Mouse (Mus musculus) neural tube, embryonic 11.5 days (tissue): ENCODE results near the gene Ndufs8. TPM values are rescaled to one million over a fixed set of nuclear protein-coding genes. Genes with fewer than 3 reads are reported as not detected.

Source experiments
- ATAC-seq: fragments of 200-750 bp; cut with Nextera tagmentation; 2 replicates; pipeline ENCODE4 v1.8.0; 2017; ENCODE audit warnings: moderate number of reproducible peaks, mild to moderate bottlenecking, moderate TSS enrichment, moderate library complexity; ENCODE audit not compliant: insufficient read depth, low FRiP score, low TSS enrichment
- DNase-seq: peaks from one replicate; pipeline ENCODE4 v3.0.0-alpha.2; 2015; ENCODE audit warnings: low spot score
- H3K27ac ChIP-seq: fragments of 300-500 bp; sonication (generic); 2 replicates; pipeline ENCODE4 v1.5.1; 2014; ENCODE audit warnings: low read depth, mild to moderate bottlenecking, low read length
- H3K27me3 ChIP-seq: fragments of 300-500 bp; sonication (generic); 2 replicates; pipeline ENCODE4 v1.6.1; 2014; ENCODE audit warnings: mild to moderate bottlenecking, low read length, mixed read lengths; ENCODE audit not compliant: control insufficient read depth, insufficient read depth
- H3K36me3 ChIP-seq: fragments of 300-500 bp; sonication (generic); 2 replicates; pipeline ENCODE4 v1.6.1; 2014; ENCODE audit warnings: mild to moderate bottlenecking, low read length, moderate library complexity, mixed read lengths; ENCODE audit not compliant: control insufficient read depth, insufficient read depth
- H3K4me1 ChIP-seq: fragments of 300-500 bp; sonication (generic); 2 replicates; pipeline ENCODE4 v1.6.1; 2014; ENCODE audit warnings: low read length, mixed read lengths; ENCODE audit not compliant: control insufficient read depth, insufficient read depth
- H3K4me2 ChIP-seq: fragments of 300-500 bp; sonication (generic); 2 replicates; pipeline ENCODE4 v1.6.1; 2014; ENCODE audit warnings: low read depth, mild to moderate bottlenecking, moderate library complexity
- H3K4me3 ChIP-seq: fragments of 300-500 bp; sonication (generic); 2 replicates; pipeline ENCODE4 v1.5.1; 2014; ENCODE audit warnings: low read depth, low read length
- H3K9ac ChIP-seq: fragments of 300-500 bp; sonication (generic); 2 replicates; pipeline ENCODE4 v1.6.1; 2014; ENCODE audit warnings: mild to moderate bottlenecking, low read length
- H3K9me3 ChIP-seq: fragments of 300-500 bp; sonication (generic); 2 replicates; pipeline ENCODE4 v1.6.1; 2016; ENCODE audit warnings: low read length; ENCODE audit not compliant: control insufficient read depth
- WGBS: fragments of 180-500 bp; shearing (Covaris S2); extraction: QIAGEN DNeasy Blood & Tissue Kit; methylation state at CpG from one replicate; pipeline ENCODE4 v1.1.7; 2014; 5-methylcytosine and 5-hydroxymethylcytosine counted together
- polyA plus RNA-seq: library from polyadenylated mRNA; unstranded; fragments of >200 nt; fragmentation: Nextera tagmentation; extraction: Ambion mirVana; gene quantifications from 2 replicates; pipeline ENCODE4 v1.2.1, GENCODE M21; 2014

Gene Ndufs8
- polyA plus RNA-seq, 1 experiment from 2014 or later, result 258 TPM

DNA sequence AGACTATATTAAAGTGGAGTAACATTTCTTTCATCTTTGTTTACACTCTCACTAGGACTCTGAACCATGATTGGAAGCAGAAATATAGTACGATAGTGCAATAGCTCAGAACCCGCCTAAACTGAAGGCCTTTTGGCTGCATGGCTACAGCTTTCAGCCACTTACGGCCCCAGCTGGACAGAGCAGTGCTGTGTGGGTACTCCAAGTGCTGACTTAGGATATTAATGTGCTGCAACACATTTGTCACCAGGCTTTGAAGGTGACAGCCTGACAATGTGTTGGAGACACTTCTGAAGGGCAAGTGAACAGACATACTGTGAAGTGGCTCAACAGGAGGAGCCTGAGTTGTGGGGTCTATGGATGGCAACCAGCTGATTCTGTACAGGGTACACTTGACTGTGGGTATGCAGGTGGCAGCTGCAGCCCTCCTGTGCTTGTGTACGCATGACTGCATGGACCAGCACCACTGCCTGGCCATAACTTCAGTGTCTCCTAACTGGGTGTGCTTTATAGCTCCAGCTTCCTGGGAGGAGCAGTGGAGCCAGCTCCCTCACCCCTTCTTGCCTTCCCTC, 18.9 kb downstream of the Ndufs8 start:
- DNase-seq (no peak), ATAC-seq (no peak)
- Histone ChIP-seq H3K9me3 (no peaks in the 10 kb centered on the region), H3K9ac (no peak overlapping the region), H3K4me1 (peaks cover 7% of the 10 kb centered on the region; the same call in 1 of the 2 replicates), H3K27me3 (no peaks in the 10 kb centered on the region), H3K4me2 (no peak overlapping the region), H3K36me3 (peaks cover 18% of the 10 kb centered on the region), H3K27ac (no peak overlapping the region), H3K4me3 (no peak overlapping the region)
- 91% methylated on average over 4 of the region's 4 CpGs for WGBS

DNA sequence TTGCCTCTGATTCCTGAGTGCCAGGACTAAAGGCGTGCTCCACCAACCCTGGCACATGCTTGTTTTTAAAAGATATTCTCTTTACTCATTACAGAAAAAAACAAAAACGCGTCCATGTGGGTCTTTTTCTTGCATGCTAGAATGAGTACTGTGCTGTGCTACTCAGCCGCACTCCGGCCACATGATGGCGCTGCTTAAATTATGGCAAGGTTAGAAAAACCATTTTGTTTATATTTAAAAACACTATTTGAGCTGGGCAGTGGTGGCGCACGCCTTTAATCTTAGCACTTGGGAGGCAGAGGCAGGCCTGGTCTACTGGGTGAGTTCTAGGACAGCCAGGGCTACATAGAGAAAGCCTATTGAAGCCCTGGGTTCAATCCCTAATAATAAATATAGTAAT, 22.4 kb downstream of the Ndufs8 start:
- peaks cover 18% of the 10 kb centered on the region for H3K36me3 ChIP-seq
- peaks cover 2% of the 10 kb centered on the region; the same call in 1 of the 2 replicates for H3K4me1 ChIP-seq
- H3K9ac ChIP-seq, result no peak overlapping the region
- ATAC-seq (no peak), DNase-seq (no peak)
- H3K9me3 ChIP-seq, result no peaks in the 10 kb centered on the region
- no peak overlapping the region for H3K4me3 ChIP-seq
- H3K27me3 ChIP-seq, result no peaks in the 10 kb centered on the region
- 91% methylated on average over 8 of the region's 8 CpGs for WGBS
- no peak overlapping the region for H3K27ac ChIP-seq
- H3K4me2 ChIP-seq, result no peak overlapping the region

- WGBS, result 92% methylated on average over 5 of the region's 5 CpGs
These were observed 23.5 kb downstream of the Ndufs8 start for GRCm38 (mm10) chr19:3889096-3889495.

DNA sequence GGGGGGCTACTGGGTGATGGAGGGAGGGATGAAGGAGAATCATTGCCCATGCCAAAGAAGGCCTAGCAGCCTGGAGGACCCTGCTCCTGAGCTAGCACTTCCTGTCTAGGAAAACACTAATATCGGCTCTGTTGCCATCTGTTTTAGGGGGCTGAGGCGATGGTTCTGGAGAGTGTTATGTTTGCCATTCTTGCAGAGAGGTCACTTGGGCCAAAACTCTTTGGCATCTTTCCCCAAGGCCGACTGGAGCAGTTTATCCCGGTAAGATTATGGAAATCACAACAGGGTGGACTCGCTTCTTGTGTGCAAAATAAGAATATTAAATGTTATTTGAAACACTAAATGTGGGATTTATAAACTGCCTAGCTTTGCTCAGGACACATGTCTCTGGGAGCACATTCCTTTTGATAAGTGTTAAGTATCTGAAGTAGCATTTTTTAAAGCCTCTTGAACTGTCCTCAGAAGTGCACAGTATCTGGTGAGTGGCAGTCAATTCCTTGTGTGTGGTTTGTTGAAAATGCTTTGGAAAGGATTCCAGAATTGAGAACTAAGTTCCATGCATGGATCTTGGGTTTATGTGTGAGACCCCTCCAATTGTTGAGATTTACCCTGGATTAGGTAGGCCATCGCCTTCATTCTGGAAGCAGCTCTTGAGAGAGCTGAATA, 28.1 kb downstream of the Ndufs8 start:
- H3K27ac ChIP-seq, result no peak overlapping the region
- no peaks in the 10 kb centered on the region for H3K4me1 ChIP-seq
- H3K4me2 ChIP-seq, result no peak overlapping the region
- H3K27me3 ChIP-seq, result no peaks in the 10 kb centered on the region
- H3K9ac ChIP-seq, result no peak overlapping the region
- no peak for ATAC-seq
- 80% methylated on average over 6 of the region's 6 CpGs for WGBS
- H3K36me3 ChIP-seq, result peaks cover 3% of the 10 kb centered on the region; the same call in 1 of the 2 replicates
- H3K4me3 ChIP-seq, result no peak overlapping the region
- no peak for DNase-seq
- H3K9me3 ChIP-seq, result no peaks in the 10 kb centered on the region

More at GRCm38 (mm10) chr19:3889096-3889495, 23.5 kb downstream of the Ndufs8 start:
- DNase-seq, result no peak
- Histone ChIP-seq H3K27me3 (no peaks in the 10 kb centered on the region), H3K9me3 (no peaks in the 10 kb centered on the region), H3K4me2 (no peak overlapping the region), H3K36me3 (peaks cover 18% of the 10 kb centered on the region), H3K4me1 (no peaks in the 10 kb centered on the region), H3K9ac (no peak overlapping the region), H3K4me3 (no peak overlapping the region), H3K27ac (no peak overlapping the region)
- no peak for ATAC-seq

GRCm38 (mm10) chr19:3882214-3882613, 30.4 kb downstream of the Ndufs8 start:
- Histone ChIP-seq H3K36me3 (no peaks in the 10 kb centered on the region; the same call in 1 of the 2 replicates), H3K27ac (no peak overlapping the region), H3K4me1 (no peaks in the 10 kb centered on the region), H3K4me2 (no peak overlapping the region), H3K27me3 (no peaks in the 10 kb centered on the region), H3K9ac (no peak overlapping the region), H3K9me3 (no peaks in the 10 kb centered on the region), H3K4me3 (no peak overlapping the region)
- DNase-seq (no peak), ATAC-seq (no peak)
- 95% methylated on average over 4 of the region's 4 CpGs for WGBS

DNA sequence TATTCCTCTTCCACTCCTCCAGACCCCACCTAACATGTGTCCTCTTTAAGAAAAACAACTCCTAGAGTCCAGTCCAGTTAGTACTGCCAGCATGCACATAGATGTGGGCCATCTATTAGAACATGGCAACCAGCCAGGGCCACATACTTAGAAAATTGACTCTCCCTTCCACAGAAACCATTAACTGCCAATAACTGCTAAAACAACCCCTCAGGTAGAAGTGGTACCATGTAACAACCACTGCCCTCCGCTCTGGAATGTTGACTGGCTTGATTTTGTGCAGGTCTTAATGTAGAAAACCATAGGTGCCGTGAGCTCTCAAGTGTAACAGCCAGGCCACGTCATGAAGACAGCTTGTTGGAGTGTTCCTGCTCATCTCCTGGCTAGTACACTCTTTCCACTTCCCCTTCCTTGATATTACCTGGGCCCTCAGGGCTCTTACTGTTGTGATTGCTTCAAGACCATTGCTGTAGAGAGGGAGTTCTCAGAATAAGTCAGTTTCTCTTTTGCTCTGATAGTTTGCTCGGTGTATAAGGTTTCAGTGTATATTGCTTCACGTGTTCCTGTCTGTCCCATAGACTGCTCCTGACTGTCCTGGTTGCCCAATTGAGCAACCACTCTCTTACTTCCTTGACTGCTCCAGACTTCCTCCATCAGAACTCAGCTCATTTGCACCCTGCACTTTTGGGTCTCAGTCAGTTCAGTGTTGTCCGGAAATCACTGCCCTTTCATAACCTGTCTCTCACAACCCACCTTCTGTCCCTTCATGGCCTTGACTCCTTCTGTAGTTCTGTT, 32.3 kb downstream of the Ndufs8 start:
- H3K4me1 ChIP-seq, result no peaks in the 10 kb centered on the region
- H3K4me2 ChIP-seq, result no peak overlapping the region
- WGBS, result 94% methylated on average over 6 of the region's 6 CpGs
- H3K27me3 ChIP-seq, result no peaks in the 10 kb centered on the region
- ATAC-seq (no peak), DNase-seq (no peak)
- H3K9ac ChIP-seq, result no peak overlapping the region
- H3K36me3 ChIP-seq, result no peaks in the 10 kb centered on the region; the same call in 1 of the 2 replicates
- no peak overlapping the region for H3K27ac ChIP-seq
- H3K4me3 ChIP-seq, result no peak overlapping the region
- H3K9me3 ChIP-seq, result no peaks in the 10 kb centered on the region

GRCm38 (mm10) chr19:3875045-3875444, 37.5 kb downstream of the Ndufs8 start:
- H3K4me1 ChIP-seq, result no peaks in the 10 kb centered on the region
- no peak for DNase-seq
- no peak overlapping the region for H3K4me2 ChIP-seq

DNA sequence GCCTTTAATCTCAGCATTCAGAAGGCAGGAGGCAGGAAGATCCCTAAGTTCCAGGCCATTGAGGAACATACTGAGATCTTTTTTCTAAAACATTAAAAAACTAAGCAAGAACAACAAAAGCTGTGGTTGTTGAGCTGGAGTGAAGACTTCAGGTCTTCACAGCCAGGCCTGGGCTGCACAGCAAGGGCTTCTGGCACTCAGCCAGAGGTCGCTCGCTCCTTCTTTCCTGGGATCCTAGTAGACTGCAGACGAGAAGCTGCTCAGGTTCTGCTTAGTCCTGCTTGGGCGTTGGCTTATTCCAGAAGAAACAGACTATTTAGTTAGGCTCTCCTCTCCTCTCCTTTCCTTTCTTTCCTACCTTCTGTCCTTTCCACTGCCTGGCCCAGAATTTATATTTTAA, 40.2 kb downstream of the Ndufs8 start:
- Histone ChIP-seq H3K9me3 (no peaks in the 10 kb centered on the region), H3K27me3 (no peaks in the 10 kb centered on the region), H3K9ac (no peak overlapping the region), H3K4me1 (no peaks in the 10 kb centered on the region), H3K27ac (no peak overlapping the region), H3K36me3 (no peaks in the 10 kb centered on the region), H3K4me3 (no peak overlapping the region), H3K4me2 (no peak overlapping the region)
- ATAC-seq, result no peak
- 85% methylated on average over 4 of the region's 4 CpGs for WGBS
- DNase-seq, result no peak

More at GRCm38 (mm10) chr19:3875045-3875444, 37.5 kb downstream of the Ndufs8 start:
- Histone ChIP-seq H3K4me3 (no peak overlapping the region), H3K27me3 (no peaks in the 10 kb centered on the region), H3K27ac (no peak overlapping the region), H3K9ac (no peak overlapping the region), H3K9me3 (no peaks in the 10 kb centered on the region), H3K36me3 (no peaks in the 10 kb centered on the region)
- 86% methylated on average over 7 of the region's 7 CpGs for WGBS
- no peak for ATAC-seq
